Mouse (Mus musculus) ES-CJ7 (cell line): ENCODE measurements around the gene Mier3.
"Not testable (repeated sequence)": the region's sequence is repeated elsewhere in the genome, so short reads cannot be mapped to it uniquely, and the experiment has no call there.

Source experiments
- DNase-seq: peaks from one replicate; pipeline ENCODE4 v3.0.0; 2011; ENCODE audit warnings: low read depth, low spot score

Gene Mier3

DNA sequence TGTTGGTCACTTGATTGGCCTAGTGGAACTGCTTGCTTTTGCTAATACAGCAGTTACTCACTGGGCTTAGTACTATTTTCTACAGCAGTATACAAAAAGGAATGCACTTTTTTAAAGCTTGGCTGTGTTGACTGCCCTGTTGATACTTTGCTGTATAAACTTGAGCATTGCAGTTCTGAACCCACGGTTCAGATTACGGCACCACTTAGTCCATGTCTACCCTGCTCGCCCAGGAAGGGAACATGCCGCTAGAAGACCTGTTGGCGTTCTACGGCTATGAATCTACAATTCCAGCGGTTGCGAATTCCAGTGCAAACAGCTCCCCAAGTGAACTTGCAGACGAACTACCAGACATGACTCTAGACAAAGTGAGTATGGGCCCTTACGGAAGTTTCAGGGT lies 22.6 kb downstream of the Mier3 start:
- peak; percentile 64 for DNase-seq

DNA sequence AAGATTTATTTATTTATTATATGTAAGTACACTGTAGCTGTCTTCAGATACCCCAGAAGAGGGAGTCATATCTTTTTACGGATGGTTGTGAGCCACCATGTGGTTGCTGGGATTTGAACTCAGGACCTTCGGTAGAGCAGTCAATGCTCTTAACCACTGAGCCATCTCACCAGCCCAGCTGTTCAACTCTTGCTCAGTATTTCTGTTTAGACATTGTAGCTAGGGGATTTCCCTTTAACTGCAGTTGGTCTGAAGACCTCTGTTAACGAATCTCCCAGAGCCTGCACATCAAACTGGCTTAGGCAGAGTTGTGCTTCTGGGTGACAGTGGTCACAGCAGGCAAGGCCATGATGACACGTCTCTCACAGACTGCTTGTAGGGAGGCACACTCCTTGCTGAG lies 23.2 kb downstream of the Mier3 start:
- not testable (repeated sequence) for DNase-seq

DNA sequence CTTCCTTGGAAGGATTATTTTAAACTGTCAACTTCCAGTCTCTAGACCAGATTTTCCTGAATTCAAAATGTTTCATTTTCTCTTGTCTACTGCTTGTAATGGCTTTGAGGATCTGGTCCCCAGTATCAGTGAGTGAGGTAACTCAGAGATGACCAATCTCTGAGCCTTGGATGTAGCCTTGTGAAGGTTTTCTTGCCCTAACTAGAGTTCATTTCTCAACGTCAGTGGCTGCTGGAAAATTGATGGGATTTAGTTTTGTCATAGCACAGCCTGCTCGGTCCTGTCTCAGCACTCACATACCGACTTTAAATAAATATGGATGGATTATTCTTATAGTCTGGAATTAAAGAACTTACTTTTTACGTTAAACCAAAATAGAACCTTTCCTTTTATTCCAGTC lies 29.8 kb downstream of the Mier3 start:
- no peak for DNase-seq

DNA sequence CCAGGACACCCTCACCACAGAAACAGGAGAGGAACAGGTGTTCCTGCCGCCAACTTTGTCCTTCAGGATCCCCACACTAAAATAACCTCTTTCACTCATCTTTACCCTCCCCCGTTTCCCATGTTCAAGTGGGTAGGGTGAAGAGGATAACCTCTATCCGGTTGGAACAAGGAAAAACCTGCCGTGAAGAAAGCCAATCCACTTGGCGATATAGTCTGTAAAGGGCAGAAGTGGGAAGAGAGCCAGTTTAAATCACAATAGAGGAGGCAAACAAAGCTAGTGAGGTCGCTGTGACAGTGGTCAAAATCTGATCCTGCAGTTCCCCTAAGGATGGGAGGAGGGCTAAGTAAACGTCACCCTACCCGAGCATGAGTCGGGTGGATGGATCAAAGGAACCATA lies 38.9 kb downstream of the Mier3 start:
- peak; percentile 87 for DNase-seq

DNA sequence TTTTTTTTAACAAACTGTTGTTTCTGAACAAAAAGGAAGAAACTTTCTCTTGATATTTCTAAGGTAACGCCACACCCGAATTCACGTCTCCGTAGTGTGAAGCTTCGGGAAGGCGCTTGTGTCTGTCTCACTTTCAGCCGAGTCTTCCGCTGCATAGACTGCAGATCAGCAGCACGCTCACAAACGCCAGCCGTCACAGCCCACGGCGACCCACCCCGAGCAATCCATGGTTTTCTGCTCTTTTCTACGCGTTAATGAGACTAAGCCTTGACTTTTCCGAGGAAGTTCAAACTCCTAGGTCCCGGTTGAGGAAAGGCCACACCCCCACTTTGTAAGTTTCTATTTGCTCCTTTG lies 44.0 kb downstream of the Mier3 start:
- no peak for DNase-seq

DNA sequence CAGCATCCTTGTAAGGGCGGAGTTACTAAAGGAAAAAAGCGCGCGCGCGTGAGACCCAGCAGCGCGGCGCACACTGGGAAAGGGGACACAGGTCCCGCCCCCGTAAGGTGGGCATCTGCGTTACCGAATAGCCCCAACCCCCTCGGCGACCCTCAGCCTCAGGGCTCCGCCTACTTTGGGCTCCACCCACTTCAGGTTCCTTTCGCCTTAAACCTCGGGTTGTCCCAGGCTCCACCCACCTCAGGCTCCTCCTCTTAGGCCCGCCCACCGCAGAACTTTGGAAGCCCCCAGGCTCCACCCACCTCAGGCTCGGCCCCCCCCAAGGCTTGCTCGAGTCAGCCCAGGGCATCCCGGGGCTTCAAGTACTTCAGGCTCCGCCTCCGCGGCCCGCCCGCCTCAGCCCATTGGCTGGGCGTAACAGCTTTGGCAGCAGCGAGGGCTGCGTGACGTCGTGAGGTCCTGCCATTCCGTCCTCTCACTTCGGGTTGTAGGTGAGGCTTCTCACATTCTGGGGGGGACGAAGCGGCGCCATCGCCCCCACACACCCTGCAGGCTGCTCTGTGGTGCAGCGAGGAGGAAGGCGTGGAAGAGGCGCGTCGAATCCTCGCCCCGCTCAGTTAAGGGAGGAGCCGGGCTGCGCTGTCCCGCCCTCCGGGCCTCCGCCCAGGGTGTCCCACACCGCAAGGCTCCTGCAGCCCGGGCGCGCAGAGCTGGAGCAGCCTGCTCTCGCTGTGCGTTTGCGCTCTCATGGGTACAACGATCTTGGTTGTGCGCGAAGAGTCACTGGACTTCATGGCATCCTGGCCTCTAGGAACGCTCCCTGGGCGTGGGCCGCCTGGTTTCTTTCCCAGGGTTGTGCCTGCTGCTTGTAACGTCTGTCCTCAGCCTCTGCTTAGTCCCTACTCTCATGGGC lies 44.6 kb downstream of the Mier3 start:
- DNase-seq, result peak; percentile 99

DNA sequence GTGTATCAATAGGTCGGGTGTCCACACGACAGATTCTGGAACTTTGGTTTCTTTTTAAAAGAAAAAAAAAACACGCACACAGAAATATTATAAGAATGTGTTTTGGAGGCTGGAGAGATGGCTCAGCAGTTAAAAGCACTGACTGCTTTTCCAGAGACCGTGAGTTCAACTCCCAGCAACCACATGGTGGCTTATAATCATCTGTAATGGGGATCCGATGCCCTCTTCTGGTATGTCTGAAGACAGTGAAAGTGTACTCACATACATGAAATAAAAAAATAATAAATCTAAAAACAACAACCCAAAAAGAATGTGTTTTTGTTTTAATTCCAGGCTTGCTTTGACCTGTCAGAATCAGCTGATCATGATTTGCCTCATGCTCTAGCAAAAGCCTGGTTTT lies 46.1 kb downstream of the Mier3 start:
- DNase-seq, result no peak

DNA sequence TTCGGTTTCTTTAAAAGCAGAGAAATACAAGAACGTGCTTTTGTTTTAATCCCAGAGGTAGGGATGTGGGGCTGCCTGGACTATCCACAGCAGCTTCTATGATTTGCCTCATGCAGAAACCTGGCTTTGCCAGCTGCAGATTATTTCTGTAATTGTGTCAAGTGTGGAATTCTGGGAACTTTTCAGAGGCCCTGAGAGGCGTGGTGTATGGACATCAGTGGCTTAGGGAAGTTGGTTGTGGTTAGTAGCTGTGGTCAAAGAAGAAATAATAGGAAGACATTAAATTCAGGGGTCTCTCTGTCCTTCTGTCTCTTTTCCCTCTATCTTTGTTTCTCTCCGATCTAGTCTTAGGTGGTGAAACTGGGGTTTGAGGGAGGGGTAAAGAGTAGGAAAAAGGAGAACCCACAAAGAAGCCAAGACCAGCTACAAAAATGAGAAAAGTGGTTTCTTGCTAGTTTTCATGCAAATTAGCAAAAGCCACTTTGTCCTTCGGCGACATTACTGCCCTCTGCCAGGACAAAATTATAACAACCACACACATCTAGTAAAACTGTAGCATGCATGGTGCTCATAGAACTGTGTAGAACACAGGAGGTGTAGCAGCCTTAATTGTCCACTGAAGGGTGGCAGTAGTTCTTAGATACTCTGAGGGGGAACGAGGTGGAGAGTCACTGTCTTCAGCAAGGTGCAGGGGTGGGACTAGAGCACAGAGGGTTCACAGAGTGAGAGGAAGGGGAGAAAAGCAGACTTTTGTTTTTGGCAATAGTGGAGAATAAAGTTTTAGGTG lies 60.6 kb downstream of the Mier3 start:
- DNase-seq, result no peak

DNA sequence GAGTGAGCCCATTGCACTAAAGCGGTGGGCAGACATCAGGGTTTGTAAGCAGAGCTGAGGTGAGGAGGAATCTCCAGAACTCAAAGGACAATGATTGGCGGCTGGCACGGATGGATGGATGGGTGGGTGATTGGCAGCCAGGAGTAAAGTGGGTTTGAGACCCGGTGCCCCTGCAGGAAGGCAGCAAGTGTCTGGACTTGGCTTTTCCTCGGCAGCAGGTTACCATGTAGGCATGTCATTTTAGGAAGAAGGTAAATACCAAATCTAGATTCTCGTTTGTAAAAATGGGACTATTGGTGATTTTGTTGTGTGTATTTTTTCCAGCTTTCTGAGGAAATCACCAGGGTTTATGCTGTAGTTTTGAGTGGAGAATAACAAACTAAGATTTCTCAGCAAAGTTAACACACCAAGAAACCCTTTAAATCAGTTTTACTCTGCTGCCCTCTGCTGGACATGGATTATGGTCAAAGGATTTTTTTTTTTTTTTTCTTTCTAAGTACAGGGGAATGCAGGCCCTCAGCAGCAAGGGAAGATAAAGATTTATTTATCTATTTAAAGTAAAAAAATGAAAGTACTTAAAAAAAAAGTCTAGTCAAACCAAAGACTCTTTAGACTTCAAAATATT lies 61.3 kb downstream of the Mier3 start:
- peak; percentile 65 for DNase-seq

DNA sequence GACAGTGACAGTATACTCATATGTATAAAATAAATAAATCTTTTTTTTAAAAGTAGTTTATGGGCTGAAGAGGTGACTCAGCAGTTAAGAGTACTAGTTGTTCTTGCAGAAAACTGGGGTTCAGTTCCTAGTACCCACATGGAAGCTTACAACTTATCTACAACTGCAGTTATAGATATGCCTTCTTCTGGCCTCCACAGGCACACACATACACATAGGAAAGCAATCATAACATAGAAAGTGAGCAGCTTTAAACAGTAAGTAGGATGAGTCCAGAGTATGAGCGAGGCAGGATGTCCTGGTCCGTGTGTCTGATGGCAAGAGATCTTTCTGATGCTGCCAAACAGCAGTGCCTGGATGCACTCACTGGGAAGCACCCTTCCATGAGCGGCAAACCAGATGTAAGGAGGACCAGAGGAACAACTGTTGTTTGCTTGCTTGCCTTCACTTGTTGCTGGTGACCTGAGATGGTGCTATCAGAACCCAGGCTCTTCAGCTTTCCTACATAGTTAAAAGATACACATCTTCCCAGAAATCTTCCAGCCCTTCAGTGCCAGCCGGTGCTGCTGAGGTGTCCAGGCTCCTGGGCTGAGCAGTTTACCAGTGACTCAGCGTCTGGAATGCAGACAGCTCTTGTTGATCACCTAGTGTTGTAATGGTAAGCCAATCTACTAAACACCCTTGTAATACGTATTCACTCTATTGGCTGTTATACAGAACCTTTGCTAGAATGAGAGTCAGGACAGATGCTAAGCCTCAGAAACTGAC lies 63.6 kb downstream of the Mier3 start:
- DNase-seq, result no peak

DNA sequence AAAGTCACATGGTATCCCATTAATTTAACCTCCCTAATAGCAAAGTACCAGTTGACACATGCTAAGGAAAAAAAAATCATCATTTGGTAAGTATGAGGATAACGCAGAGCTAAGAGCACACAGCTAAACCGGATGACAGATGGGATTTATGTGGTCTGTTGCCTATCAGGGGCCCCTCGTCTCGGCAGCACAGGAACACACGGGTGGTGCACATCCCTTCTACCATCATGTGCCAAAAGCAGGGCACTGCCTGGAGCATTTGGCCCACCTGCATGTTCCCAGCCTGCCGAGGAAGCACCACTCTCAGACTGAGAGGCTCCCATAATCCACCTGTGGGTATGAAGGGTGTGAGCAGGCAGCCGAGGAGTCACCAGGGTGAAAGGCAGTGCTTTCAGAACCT lies 64.4 kb downstream of the Mier3 start:
- DNase-seq, result no peak

DNA sequence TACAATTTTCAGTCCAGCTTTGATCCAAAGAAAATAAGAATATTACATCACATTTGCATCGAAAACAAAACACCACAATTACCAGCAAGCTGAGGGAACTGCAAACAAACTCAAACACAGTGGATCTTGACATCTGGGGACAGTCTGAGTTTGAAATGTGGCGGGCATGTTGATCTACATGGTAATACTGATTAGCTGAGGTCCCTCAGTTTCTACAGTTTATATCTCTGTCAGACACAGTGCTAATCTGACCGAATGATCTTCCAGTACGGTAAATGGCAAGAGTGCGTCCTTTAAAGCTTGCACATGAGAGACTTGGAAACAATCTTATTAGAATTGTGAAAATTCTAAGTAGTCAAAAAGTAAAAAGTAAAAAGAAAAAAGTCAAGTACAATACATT lies 66.1 kb downstream of the Mier3 start:
- no peak for DNase-seq

DNA sequence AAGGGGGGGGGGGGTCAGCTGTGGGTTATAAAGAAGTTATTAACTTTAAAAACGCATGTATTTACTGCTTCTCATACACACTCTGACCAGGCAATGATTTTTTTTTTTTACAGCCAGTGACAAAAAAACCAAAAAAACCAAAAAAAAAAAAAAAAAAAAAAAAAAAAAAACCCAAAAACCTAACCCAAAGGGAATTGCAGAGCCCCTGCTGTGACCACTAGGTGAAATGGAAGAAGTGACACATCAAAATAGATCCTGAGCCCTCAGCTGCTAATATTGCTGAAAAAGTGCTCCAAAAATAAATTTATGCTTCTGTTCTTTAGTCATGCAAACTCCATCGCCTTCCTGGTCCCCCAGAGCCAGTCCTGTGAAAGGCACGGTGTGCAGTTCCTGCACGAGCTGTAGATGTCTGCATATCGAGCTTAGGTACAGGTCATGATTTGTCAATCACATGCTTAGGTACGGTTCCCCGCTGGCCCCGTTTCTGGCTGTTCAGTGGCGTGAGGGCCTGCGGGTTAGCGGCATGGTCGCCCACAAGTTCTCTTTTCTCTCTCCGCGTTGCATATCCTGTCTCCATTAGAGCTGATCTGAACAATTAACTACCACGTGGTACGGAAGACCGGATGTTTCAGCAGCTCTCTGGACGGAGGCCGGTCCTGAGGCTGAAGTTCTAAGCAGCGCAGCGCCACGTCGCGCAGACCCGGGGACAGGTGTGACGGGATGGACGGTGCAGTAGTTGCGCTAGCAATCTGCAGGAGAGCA lies 67.7 kb downstream of the Mier3 start:
- DNase-seq, result peak; percentile 61

DNA sequence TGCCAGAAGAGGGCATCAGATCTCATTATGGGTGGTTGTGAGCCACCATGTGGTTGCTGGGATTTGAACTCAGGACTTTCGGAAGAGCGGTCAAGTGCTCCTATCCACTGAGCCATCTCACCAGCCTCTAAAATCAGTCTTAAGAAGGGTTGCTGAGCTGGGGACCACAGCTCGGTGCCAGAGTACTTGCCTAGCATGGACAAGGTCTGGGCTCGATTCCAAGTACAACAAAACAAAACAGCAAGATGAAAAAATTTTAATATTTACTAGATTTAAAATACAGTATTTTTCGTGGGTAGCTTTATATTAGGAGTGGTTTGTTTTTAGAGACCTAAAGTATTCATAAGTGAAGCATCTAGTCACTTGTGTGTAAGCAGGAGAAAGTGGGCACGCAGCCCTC lies 72.5 kb downstream of the Mier3 start:
- DNase-seq, result no peak

DNA sequence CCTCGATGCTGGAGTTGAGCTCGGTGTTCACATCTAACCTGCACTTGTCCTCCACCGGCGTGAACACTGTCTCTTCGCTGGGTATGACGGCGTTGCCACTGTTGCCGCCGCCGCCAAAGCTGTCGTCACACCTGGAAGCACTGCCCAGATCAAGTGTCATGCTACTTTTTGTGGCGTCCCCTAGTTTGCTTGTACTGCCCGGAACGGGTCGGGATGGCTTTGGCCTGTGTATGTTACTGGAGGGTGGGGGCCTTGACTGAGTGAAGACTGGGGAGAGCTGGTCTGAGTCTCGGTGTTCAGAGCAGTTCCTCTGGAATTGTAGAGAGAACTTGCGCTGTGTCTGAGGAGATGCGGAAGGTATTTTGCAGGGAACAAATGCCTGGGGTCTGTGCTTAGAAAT lies 74.6 kb downstream of the Mier3 start:
- DNase-seq, result no peak

DNA sequence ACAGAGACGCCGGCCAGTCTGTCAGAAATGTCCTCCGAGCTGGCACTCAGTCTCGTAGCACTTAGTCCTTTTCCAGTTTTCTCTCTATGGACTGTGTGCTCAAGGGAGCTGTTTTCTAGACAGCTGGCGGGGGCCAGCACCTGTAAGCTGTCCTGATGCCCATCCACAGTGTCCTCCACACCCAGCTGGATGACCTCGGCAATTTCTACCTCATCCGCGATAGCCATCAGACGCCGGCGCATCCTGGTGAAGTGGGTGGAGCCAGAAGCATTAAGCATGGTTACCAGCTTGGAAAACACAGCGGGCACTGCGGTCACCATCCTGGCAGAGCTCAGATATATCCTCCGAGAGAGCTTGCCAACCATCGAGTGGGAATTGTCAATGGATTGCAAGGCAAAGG lies 75.2 kb downstream of the Mier3 start:
- DNase-seq, result no peak

DNA sequence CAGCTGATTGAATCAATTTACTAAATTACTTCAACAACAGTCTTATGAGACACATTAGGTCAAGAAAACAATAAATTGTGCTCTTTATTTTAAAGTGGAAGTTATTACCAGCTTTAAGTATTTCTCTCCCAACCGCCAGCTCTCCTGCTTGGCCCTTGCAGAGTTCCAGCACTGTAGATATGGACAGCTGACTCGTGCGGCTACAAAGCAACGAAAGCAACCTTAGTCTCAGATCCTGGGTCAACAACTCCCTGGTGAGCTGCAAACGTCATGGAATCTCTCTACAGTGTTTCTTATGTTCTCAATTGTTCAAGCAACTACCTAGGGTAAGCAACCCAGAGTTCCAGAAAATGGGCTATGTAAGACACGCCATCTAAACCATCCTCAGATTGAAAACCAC lies 76.2 kb downstream of the Mier3 start:
- no peak for DNase-seq

DNA sequence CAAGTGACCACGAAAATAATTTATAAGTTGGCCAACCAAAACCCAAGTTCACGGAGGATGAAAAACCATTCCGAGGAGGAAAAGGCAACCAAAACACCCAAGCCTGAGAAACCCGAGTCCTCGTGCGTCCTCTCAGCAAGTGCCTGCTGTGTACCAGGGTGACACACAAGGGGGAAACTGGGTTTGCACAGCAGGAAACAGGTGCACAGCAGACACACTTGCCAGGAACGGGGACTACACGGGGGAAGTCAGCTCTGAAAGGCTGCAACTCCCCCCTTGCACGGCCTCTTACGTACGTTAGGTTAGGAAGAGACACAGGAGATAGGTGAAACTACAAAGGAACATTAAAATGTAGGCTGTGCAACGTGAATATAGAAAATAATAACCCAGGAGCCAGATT lies 81.7 kb downstream of the Mier3 start:
- DNase-seq, result no peak
